Mouse (Mus musculus) liver, postnatal 0 days (tissue): Measurements from ENCODE around the gene Tcf20.

Source experiments
- CTCF ChIP-seq: sonication (generic); IDR thresholded peaks from 2 replicates; pipeline ENCODE4 v1.5.1; 2016; ENCODE audit warnings: antibody characterized with exemption, low read depth
- EP300 ChIP-seq: IDR thresholded peaks from 2 replicates; pipeline ENCODE4 v1.6.1; 2016; ENCODE audit warnings: antibody characterized with exemption, low read depth, mild to moderate bottlenecking

DNA sequence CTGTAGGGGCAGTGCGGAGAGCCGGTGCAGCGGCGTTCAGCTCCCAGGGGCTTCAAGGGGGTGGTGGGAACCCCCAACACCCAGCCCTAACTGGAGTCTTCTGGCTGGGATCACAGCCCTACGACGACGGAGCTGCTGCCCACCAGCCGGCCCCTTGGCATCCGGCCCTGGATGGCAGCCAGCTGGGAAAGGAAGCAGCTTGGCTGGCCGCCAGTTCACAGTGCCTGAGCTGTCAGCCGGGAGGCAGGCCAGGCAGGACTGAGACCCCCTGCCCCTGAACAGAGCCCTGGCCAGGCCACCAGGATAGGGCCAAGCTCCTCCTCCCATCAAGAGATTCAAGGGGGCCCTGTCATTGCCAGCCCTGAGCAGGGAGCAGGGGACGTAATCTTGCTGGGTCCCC lies 65.6 kb downstream of the Tcf20 start:
- TF ChIP-seq CTCF: no peak
- TF ChIP-seq EP300: no peak
